ENCODE assay signal across 8 mouse cellular contexts in genomic region chr7:35647101-35647698, GRCm38 (mm10). TPM values are rescaled to one million over a fixed set of nuclear protein-coding genes. Genes with fewer than 3 reads are reported as not detected.
DNase-seq lines count a peak whose midpoint lies in the region; ATAC-seq and TF ChIP-seq lines count a peak whose summit lies in the region.

Pdcd5 (minus strand) TSS chr7:35647521.

- no peak within 1 kb of the TSS for H3K27ac ChIP-seq in ES-Bruce4 (ENCODE audit: insufficient read depth, low read length)
- H3K27ac ChIP-seq in forebrain, embryonic 13.5 days: peak within 1 kb of the TSS; percentile 67
- H3K27ac ChIP-seq in liver, postnatal 0 days (ENCODE audit: low read depth): peak within 1 kb of the TSS; percentile 77
- peak within 1 kb of the TSS; percentile 72 for H3K27ac ChIP-seq in neural tube, embryonic 14.5 days (ENCODE audit: low read depth, low read length)

- TF ChIP-seq POLR2A in ES-Bruce4 (IDR thresholded peaks at IDR 0.05; ENCODE audit: insufficient read depth, low read length): peak; percentile 50

- WGBS in forebrain, embryonic 13.5 days: under 1% methylated on average over 64 of the region's 64 CpGs
- under 1% methylated on average over 64 of the region's 64 CpGs for WGBS in large intestine, adult 2 months
- under 1% methylated on average over 48 of the region's 64 CpGs for WGBS in liver, postnatal 0 days (ENCODE audit: insufficient replicate concordance)
- 2% methylated on average over 56 of the region's 64 CpGs for WGBS in neural tube, embryonic 14.5 days

- no peaks in the 10 kb centered on the region for H3K4me1 ChIP-seq in ES-Bruce4 (ENCODE audit: control insufficient read depth, insufficient read depth, low read length)
- H3K4me1 ChIP-seq in forebrain, embryonic 13.5 days: peaks cover 14% of the 10 kb centered on the region
- 0 out of 2 replicates have a peak, but pooled peaks cover 4% of the 10 kb centered on the region for H3K4me1 ChIP-seq in liver, postnatal 0 days (ENCODE audit: insufficient read depth)
- no peaks in the 10 kb centered on the region for H3K4me1 ChIP-seq in neural tube, embryonic 14.5 days (ENCODE audit: control insufficient read depth, insufficient read depth, low read length)

- H3K4me2 ChIP-seq in forebrain, embryonic 13.5 days: peak within 1 kb of the TSS; percentile 69
- peak within 1 kb of the TSS; percentile 89 for H3K4me2 ChIP-seq in liver, postnatal 0 days (ENCODE audit: low read depth, low read length)
- H3K4me2 ChIP-seq in neural tube, embryonic 14.5 days (ENCODE audit: low read depth, low read length): peak within 1 kb of the TSS; percentile 69

- H3K9me3 ChIP-seq in ES-Bruce4 (replicated peaks; ENCODE audit: control insufficient read depth, insufficient read depth, low read length, poor library complexity, severe bottlenecking): no peaks in the 10 kb centered on the region
- H3K9me3 ChIP-seq in forebrain, embryonic 13.5 days (replicated peaks): no peaks in the 10 kb centered on the region
- H3K9me3 ChIP-seq in liver, postnatal 0 days (ENCODE audit: low read length): no peaks in the 10 kb centered on the region
- no peaks in the 10 kb centered on the region for H3K9me3 ChIP-seq in neural tube, embryonic 14.5 days (ENCODE audit: control insufficient read depth, low read length)

- H3K36me3 ChIP-seq in ES-Bruce4 (ENCODE audit: control insufficient read depth, insufficient read depth, low read length, poor library complexity, severe bottlenecking): peaks cover 13% of the 10 kb centered on the region
- peaks cover 36% of the 10 kb centered on the region for H3K36me3 ChIP-seq in forebrain, embryonic 13.5 days (ENCODE audit: poor library complexity, severe bottlenecking)
- peaks cover 20% of the 10 kb centered on the region for H3K36me3 ChIP-seq in liver, postnatal 0 days (replicated peaks; ENCODE audit: insufficient read depth, low read length)
- H3K36me3 ChIP-seq in neural tube, embryonic 14.5 days (ENCODE audit: control insufficient read depth, insufficient read depth, low read length): peaks cover 17% of the 10 kb centered on the region

- TF ChIP-seq CTCF in ES-Bruce4 (IDR thresholded peaks at IDR 0.05; ENCODE audit: low read depth, low read length): no peak
- TF ChIP-seq CTCF in liver, postnatal 0 days (IDR thresholded peaks at IDR 0.05; ENCODE audit: low read depth): no peak

- peak; percentile 99 to 100 for DNase-seq in heart, postnatal 10 days
- peak; percentile 76 for DNase-seq in large intestine, adult 2 months (ENCODE audit: low read depth, low spot score)
- DNase-seq in liver, postnatal 0 days: peak; percentile 95
- peak; percentile 99 for DNase-seq in testis, postnatal 10 days (ENCODE audit: low spot score)

- ATAC-seq in cerebellum, adult (ENCODE audit: insufficient number of reproducible peaks, low FRiP score, low TSS enrichment): peak; percentile 90
- ATAC-seq in forebrain, embryonic 13.5 days: peak; percentile 94
- ATAC-seq in liver, postnatal 0 days: peak; percentile 88
- ATAC-seq in neural tube, embryonic 14.5 days (ENCODE audit: low read depth): peak; percentile 94

- TF ChIP-seq EP300 in ES-Bruce4 (IDR thresholded peaks at IDR 0.05; ENCODE audit: insufficient read depth, low read depth, low read length): 0 out of 2 replicates have a peak, but pooled peaks have one; percentile 17
- TF ChIP-seq EP300 in liver, postnatal 0 days (IDR thresholded peaks at IDR 0.05; ENCODE audit: low read depth): no peak

- H3K27me3 ChIP-seq in ES-Bruce4 (ENCODE audit: control insufficient read depth, insufficient read depth, low read length, poor library complexity, severe bottlenecking): no peaks in the 10 kb centered on the region
- H3K27me3 ChIP-seq in forebrain, embryonic 13.5 days: no peaks in the 10 kb centered on the region
- H3K27me3 ChIP-seq in liver, postnatal 0 days (ENCODE audit: insufficient read depth, low read length): no peaks in the 10 kb centered on the region
- H3K27me3 ChIP-seq in neural tube, embryonic 14.5 days (ENCODE audit: control insufficient read depth, insufficient read depth, low read length): no peaks in the 10 kb centered on the region

- intact Hi-C loops in heart, postnatal 10 days (cut with DNase I): no loop called here

- H3K9ac ChIP-seq in ES-Bruce4 (ENCODE audit: low read depth, poor library complexity, severe bottlenecking): peak within 1 kb of the TSS; percentile 83
- H3K9ac ChIP-seq in forebrain, embryonic 13.5 days: peak within 1 kb of the TSS; percentile 91
- peak within 1 kb of the TSS; percentile 97 for H3K9ac ChIP-seq in liver, postnatal 0 days (replicated peaks)
- peak within 1 kb of the TSS; percentile 91 for H3K9ac ChIP-seq in neural tube, embryonic 14.5 days (replicated peaks; ENCODE audit: low read depth, low read length)

- H3K4me3 ChIP-seq in ES-Bruce4 (ENCODE audit: low read depth, low read length): peak within 1 kb of the TSS; percentile 67
- peak within 1 kb of the TSS; percentile 90 for H3K4me3 ChIP-seq in forebrain, embryonic 13.5 days
- peak within 1 kb of the TSS; percentile 95 for H3K4me3 ChIP-seq in liver, postnatal 0 days (ENCODE audit: low read depth, low read length)
- peak within 1 kb of the TSS; percentile 88 for H3K4me3 ChIP-seq in neural tube, embryonic 14.5 days (ENCODE audit: low read depth, low read length)

RNA-seq across cellular contexts. Expression of gene Pdcd5, which starts in this region (rescaled TPM):
- 88.7 and 95.7 TPM in 2 replicates for polyA plus RNA-seq in ES-Bruce4 (2011; ENCODE audit: insufficient read depth, insufficient read length, low read depth, missing spikeins)
- polyA plus RNA-seq in forebrain, embryonic 13.5 days (2015; fragmentation: Nextera tagmentation; extraction: Ambion mirVana): 254 and 267 TPM in 2 replicates
- total RNA-seq in heart, postnatal 10 days (2021): 100 to 1,000 TPM; 101 to 104 TPM
- polyA plus RNA-seq in large intestine, adult 2 months (2012; rRNA removed): 23.5 and 36.9 TPM in 2 replicates
- 162 and 163 TPM in 2 replicates for polyA plus RNA-seq in liver, postnatal 0 days (2015; fragmentation: Nextera tagmentation; extraction: Ambion mirVana)
- 285 and 291 TPM in 2 replicates for polyA plus RNA-seq in neural tube, embryonic 14.5 days (2014; fragmentation: Nextera tagmentation; extraction: Ambion mirVana)
